Comparison of ENCODE assay signal across 16 mouse cellular contexts in genomic region chr2:173251675-173252074, GRCm38 (mm10). TPM values are rescaled to one million over a fixed set of nuclear protein-coding genes. Genes with fewer than 3 reads are reported as not detected.
DNase-seq lines count a peak whose midpoint lies in the region; ATAC-seq and TF ChIP-seq lines count a peak whose summit lies in the region.
"Had no signal": no experiment of that assay in that cellular context is flagged by ENCODE, and none has a peak within 500 bp of the region (broad histone marks: within the 10 kb centered on the region; RNA-seq: fewer than 3 reads in every experiment).

No protein-coding gene starts in this region.

- WGBS in heart, embryonic 14.5 days: 44% methylated on average over 9 of the region's 9 CpGs
- WGBS in heart, embryonic 11.5 days (ENCODE audit: insufficient replicate concordance): 73% methylated on average over 9 of the region's 9 CpGs
- 55% methylated on average over 9 of the region's 9 CpGs for WGBS in lung, postnatal 0 days

- no peaks in the 10 kb centered on the region for H3K9me3 ChIP-seq in heart, embryonic 14.5 days (ENCODE audit: control insufficient read depth, low read length)
- no peaks in the 10 kb centered on the region for H3K9me3 ChIP-seq in heart, embryonic 11.5 days (replicated peaks; ENCODE audit: control insufficient read depth, low read length)
- H3K9me3 ChIP-seq in lung, postnatal 0 days (ENCODE audit: low read length): no peaks in the 10 kb centered on the region

- peak overlapping the region in 1 of 2 experiments; percentile 78; a peak in 1 of 4 replicates for H3K27ac ChIP-seq in heart, embryonic 14.5 days (replicated peaks in 1 of 2; ENCODE audit: control insufficient read depth in 1 of 2, insufficient read depth in 1 of 2, low read depth in 2 of 2, low read length in 2 of 2)
- no peak overlapping the region for H3K27ac ChIP-seq in heart, embryonic 11.5 days (ENCODE audit: low read depth, low read length)
- no peak overlapping the region for H3K27ac ChIP-seq in lung, postnatal 0 days (ENCODE audit: low read length)
- H3K27ac ChIP-seq: liver, embryonic 14.5 days had no signal

- no peak for TF ChIP-seq CTCF in lung, postnatal 0 days (IDR thresholded peaks at IDR 0.05)

- ATAC-seq in heart, embryonic 14.5 days (ENCODE audit: insufficient number of reproducible peaks, insufficient read depth, low FRiP score, low read depth): no peak
- ATAC-seq in heart, embryonic 11.5 days (replicated peaks; ENCODE audit: insufficient number of reproducible peaks, low FRiP score, low TSS enrichment): no peak
- ATAC-seq in lung, postnatal 0 days: no peak
- ATAC-seq: activated CD4-positive, CD25-positive, alpha-beta regulatory T cell, adult 4 months had no signal

- H3K4me1 ChIP-seq in heart, embryonic 14.5 days (ENCODE audit: control insufficient read depth in 2 of 2, insufficient read depth in 2 of 2, low read length in 2 of 2): peaks cover 80 to 97% of the 10 kb centered on the region in 2 experiments
- peaks cover 76% of the 10 kb centered on the region for H3K4me1 ChIP-seq in heart, embryonic 11.5 days (ENCODE audit: control insufficient read depth, insufficient read depth, low read length)
- H3K4me1 ChIP-seq in lung, postnatal 0 days (ENCODE audit: insufficient read depth, low read depth, low read length): peaks cover 32% of the 10 kb centered on the region; the same call in 1 of the 2 replicates

- peak overlapping the region; percentile 11; the same call in 1 of the 2 replicates for H3K4me2 ChIP-seq in heart, embryonic 14.5 days (ENCODE audit: low read length)
- H3K4me2 ChIP-seq in heart, embryonic 11.5 days: no peak overlapping the region
- H3K4me2 ChIP-seq in lung, postnatal 0 days (replicated peaks; ENCODE audit: low read depth, low read length): no peak overlapping the region

- no peaks in the 10 kb centered on the region for H3K36me3 ChIP-seq in heart, embryonic 14.5 days (ENCODE audit: control insufficient read depth, insufficient read depth, low read length)
- H3K36me3 ChIP-seq in heart, embryonic 11.5 days (ENCODE audit: control insufficient read depth, insufficient read depth, low read length): no peaks in the 10 kb centered on the region
- H3K36me3 ChIP-seq in lung, postnatal 0 days (ENCODE audit: insufficient read depth, low read length): no peaks in the 10 kb centered on the region

- peak overlapping the region; percentile 25; the same call in 1 of the 2 replicates for H3K9ac ChIP-seq in heart, embryonic 14.5 days (ENCODE audit: low read length)
- H3K9ac ChIP-seq in heart, embryonic 11.5 days (ENCODE audit: low read depth, low read length): no peak overlapping the region
- H3K9ac ChIP-seq in lung, postnatal 0 days (replicated peaks; ENCODE audit: low read depth): no peak overlapping the region
- H3K9ac ChIP-seq: liver, embryonic 14.5 days had no signal

- no peak overlapping the region for H3K4me3 ChIP-seq in heart, embryonic 14.5 days (ENCODE audit: control insufficient read depth in 1 of 2, insufficient read depth in 1 of 2, low read depth in 1 of 2, low read length in 2 of 2)
- H3K4me3 ChIP-seq in heart, embryonic 11.5 days (ENCODE audit: low read depth, low read length): no peak overlapping the region
- H3K4me3 ChIP-seq in lung, postnatal 0 days (ENCODE audit: low read depth, low read length): no peak overlapping the region

- DNase-seq in lung, postnatal 10 days: peak; percentile 62
- DNase-seq in lung, postnatal 0 days (ENCODE audit: low spot score): no peak
- peak; percentile 60 for DNase-seq in kidney, postnatal 10 days
- peak; percentile 47 for DNase-seq in right cerebral cortex, postnatal 4 days
- DNase-seq in layer of hippocampus, postnatal 25 days (ENCODE audit: extremely low spot score in 1 of 2, low spot score in 1 of 2): no peak
- DNase-seq in thymus, postnatal 36 days: no peak
- DNase-seq: cerebellum, adult 11-12 months; heart, adult 11 months; midbrain, embryonic 14.5 days; retina, postnatal 1 day had no signal

- no peaks in the 10 kb centered on the region for H3K27me3 ChIP-seq in heart, embryonic 14.5 days (ENCODE audit: control insufficient read depth, insufficient read depth, low read length)
- no peaks in the 10 kb centered on the region for H3K27me3 ChIP-seq in heart, embryonic 11.5 days (ENCODE audit: control insufficient read depth, insufficient read depth, low read length)
- no peaks in the 10 kb centered on the region for H3K27me3 ChIP-seq in lung, postnatal 0 days (replicated peaks; ENCODE audit: insufficient read depth, low read length)
- H3K27me3 ChIP-seq: CH12.LX had no signal

- TF ChIP-seq EP300 in lung, postnatal 0 days (IDR thresholded peaks at IDR 0.05): no peak

RNA-seq across cellular contexts. Expression of gene Pmepa1, which starts 24.7 kb away (rescaled TPM):
- polyA plus RNA-seq in heart, embryonic 14.5 days (2014; fragmentation: Nextera tagmentation; extraction: Ambion mirVana): 5.3 and 6.5 TPM in 2 replicates
- polyA plus RNA-seq in heart, embryonic 11.5 days (2014; fragmentation: Nextera tagmentation; extraction: Ambion mirVana): 3.8 and 4.7 TPM in 2 replicates
- 9.8 and 11.1 TPM in 2 replicates for polyA plus RNA-seq in lung, postnatal 0 days (2015; fragmentation: Nextera tagmentation; extraction: Ambion mirVana)
- total RNA-seq in layer of hippocampus, postnatal 25 days (2021): 10 to 100 TPM; 26.2 TPM

RNA-seq across cellular contexts. Expression of gene Zbp1, which starts 33.0 kb away (rescaled TPM):
- 1.2 TPM in 1 of 2 replicates, not detected in the other for polyA plus RNA-seq in heart, embryonic 14.5 days (2014; fragmentation: Nextera tagmentation; extraction: Ambion mirVana)
- not detected in 2 replicates for polyA plus RNA-seq in heart, embryonic 11.5 days (2014; fragmentation: Nextera tagmentation; extraction: Ambion mirVana)
- 1.1 and 2.5 TPM in 2 replicates for polyA plus RNA-seq in lung, postnatal 0 days (2015; fragmentation: Nextera tagmentation; extraction: Ambion mirVana)
- total RNA-seq in layer of hippocampus, postnatal 25 days (2021): not detected
- polyA plus RNA-seq: embryonic facial prominence, embryonic 11.5 days had no signal

Comparison
In these comparisons a context has a peak if more than half of its experiments do, and no peak if none do; other contexts are left out.
1. DNase-seq: peak in lung, postnatal 10 days (single experiment), kidney, postnatal 10 days (single experiment) and right cerebral cortex, postnatal 4 days (single experiment); none in lung, postnatal 0 days (single experiment), layer of hippocampus, postnatal 25 days (0 of 2) and thymus, postnatal 36 days (0 of 2).